Mouse (Mus musculus): ENCODE measurements around the gene Ahnak.
"Not testable (repeated sequence)": the region's sequence is repeated elsewhere in the genome, so short reads cannot be mapped to it uniquely, and the experiment has no call there.

The Ahnak gene

GRCm38 (mm10) chr19:9123986-9124385, 134.9 kb downstream of the Ahnak start:
- not testable (repeated sequence) for DNase-seq (ENCODE audit: low read depth in 2 of 2, low spot score in 2 of 2)
